Mouse (Mus musculus) myocyte (in vitro differentiated cells): Measurements from ENCODE around the gene Sh3rf3.

ENCODE experiments used
- CEBPB ChIP-seq: IDR thresholded peaks from 2 replicates; pipeline ENCODE4 v1.6.1; 2011; ENCODE audit warnings: mild to moderate bottlenecking, moderate library complexity; ENCODE audit not compliant: poor library complexity, insufficient read depth, severe bottlenecking
- MAX ChIP-seq: IDR thresholded peaks from one replicate; pipeline ENCODE4 v1.6.1; 2011; ENCODE audit warnings: low read depth, mild to moderate bottlenecking, control low read depth
- MYOD1 ChIP-seq, 3 experiments: IDR thresholded peaks; one replicate each; pipeline ENCODE4 v1.6.1; 2011; ENCODE audit warnings: control low read depth in 2 of 3, low read depth in 2 of 3, mild to moderate bottlenecking in 2 of 3, moderate library complexity in 1 of 3; ENCODE audit not compliant: insufficient read length in 2 of 3, control insufficient read depth in 1 of 3
- MYOG ChIP-seq, 3 experiments: IDR thresholded peaks; one replicate each; pipeline ENCODE4 v1.6.1; 2011; ENCODE audit warnings: control low read depth in 2 of 3, low read depth in 2 of 3, mild to moderate bottlenecking in 2 of 3; ENCODE audit not compliant: insufficient read length in 2 of 3, control insufficient read depth in 1 of 3, insufficient read depth in 1 of 3
- POLR2A ChIP-seq: IDR thresholded peaks from one replicate; pipeline ENCODE4 v1.6.1; 2011; ENCODE audit warnings: low read depth, mild to moderate bottlenecking, control low read depth, moderate library complexity; ENCODE audit not compliant: insufficient read length
- POLR2AphosphoS2 ChIP-seq: IDR thresholded peaks from one replicate; pipeline ENCODE4 v1.6.1; 2011; ENCODE audit warnings: low read depth, control low read depth; ENCODE audit not compliant: insufficient read length
- SRF ChIP-seq: IDR thresholded peaks from one replicate; pipeline ENCODE4 v1.6.1; 2011; ENCODE audit warnings: low read depth; ENCODE audit not compliant: control insufficient read depth, insufficient read length
- TCF12 ChIP-seq: IDR thresholded peaks from one replicate; pipeline ENCODE4 v1.6.1; 2011; ENCODE audit warnings: mild to moderate bottlenecking, control low read depth; ENCODE audit not compliant: poor library complexity, insufficient read depth, severe bottlenecking
- USF1 ChIP-seq: IDR thresholded peaks from one replicate; pipeline ENCODE4 v1.6.1; 2011; ENCODE audit warnings: low read depth, mild to moderate bottlenecking, control low read depth, moderate library complexity

GRCm38 (mm10) chr10:58922216-58922829 lies 109.2 kb downstream of the Sh3rf3 start:
- TF ChIP-seq SRF = no peak
- no peak for TF ChIP-seq POLR2A
- TF ChIP-seq CEBPB = no peak
- no peak for TF ChIP-seq MYOG (IDR thresholded peaks at IDR 0.05; ENCODE audit: control insufficient read depth in 1 of 3, insufficient read depth in 1 of 3, insufficient read length in 2 of 3, low read depth in 2 of 3)
- no peak for TF ChIP-seq TCF12
- TF ChIP-seq MYOD1 (IDR thresholded peaks at IDR 0.05; ENCODE audit: control insufficient read depth in 1 of 3, insufficient read length in 2 of 3, low read depth in 2 of 3) = no peak
- TF ChIP-seq USF1 = no peak
- TF ChIP-seq POLR2AphosphoS2 = no peak
- no peak for TF ChIP-seq MAX
